Mouse (Mus musculus) stomach, postnatal 0 days (tissue): ENCODE measurements around the gene Cchcr1.
A peak's percentile ranks its signal among the peaks of the same experiment; 100 is the strongest.
"Not testable (repeated sequence)": the region's sequence is repeated elsewhere in the genome, so short reads cannot be mapped to it uniquely, and the experiment has no call there.

Experiments used
- CTCF ChIP-seq: IDR thresholded peaks from 2 replicates; pipeline ENCODE4 v1.5.1; 2016; ENCODE audit warnings: antibody characterized with exemption, low read depth, mild to moderate bottlenecking, moderate library complexity
- EP300 ChIP-seq: optimal IDR thresholded peaks from 2 replicates; pipeline ENCODE3; 2016; ENCODE audit warnings: antibody characterized with exemption

DNA sequence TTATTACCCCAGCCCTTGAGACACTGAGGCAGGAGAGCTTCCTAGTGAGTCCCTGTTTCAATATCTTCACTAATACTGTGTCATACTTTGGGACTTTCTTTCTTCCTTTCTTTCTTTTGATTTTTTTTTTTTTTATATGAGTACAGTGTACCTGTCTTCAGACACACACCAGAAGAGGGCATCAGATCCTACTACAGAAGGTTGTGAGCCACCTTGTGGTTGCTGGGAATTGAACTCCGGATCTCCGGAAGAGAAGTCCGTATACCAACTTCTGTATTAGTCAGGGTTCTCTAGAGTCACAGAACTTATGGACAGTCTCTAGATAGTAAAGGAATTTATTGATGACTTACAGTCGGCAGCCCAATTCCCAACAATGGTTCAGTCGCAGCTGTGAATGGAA lies 8.6 kb upstream of the Cchcr1 start:
- TF ChIP-seq CTCF, result peak; percentile 37
- TF ChIP-seq EP300, result not testable (repeated sequence)
